Mouse (Mus musculus) urinary bladder, postnatal 4 days (tissue): ENCODE measurements around the gene Tmem53.

Experiments
- DNase-seq, 2 experiments: peaks; one replicate each; pipeline ENCODE4 v3.0.0; 2021 to 2022; ENCODE audit warnings: low spot score in 2 of 2

Gene Tmem53

DNA sequence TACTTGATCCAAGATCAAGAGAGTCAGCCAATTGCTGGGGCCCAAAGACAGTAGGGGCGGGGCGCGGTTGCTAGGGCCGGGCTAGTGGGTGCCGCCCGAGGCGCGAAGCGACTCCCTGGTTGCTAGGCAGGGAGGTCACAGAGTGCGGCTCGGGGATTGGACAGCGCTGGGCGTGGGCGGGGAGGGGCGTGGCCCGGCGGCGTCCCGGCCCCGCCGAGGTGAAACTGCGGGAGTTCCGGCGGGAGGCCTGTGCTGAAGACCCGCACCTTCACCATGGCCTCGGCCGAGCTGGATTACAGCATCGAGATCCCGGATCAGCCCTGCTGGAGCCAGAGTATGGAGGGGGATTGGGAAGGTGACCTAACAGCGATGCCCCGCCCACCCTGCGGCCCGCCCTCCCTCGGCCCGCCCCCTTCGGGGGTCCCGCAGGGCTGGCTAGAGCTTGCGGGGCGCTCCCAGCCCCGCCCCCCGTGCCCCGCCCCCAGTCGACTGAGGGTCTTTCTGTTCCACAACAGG, at the start of gene Tmem53, which contains the start of gene Armh1:
TSS of gene Tmem53 (plus strand) at position 151 of the 516 bp plus-strand sequence.
TSS of gene Armh1 (minus strand) at position 325 of the 516 bp plus-strand sequence.
- peak; percentile 92 for DNase-seq

DNA sequence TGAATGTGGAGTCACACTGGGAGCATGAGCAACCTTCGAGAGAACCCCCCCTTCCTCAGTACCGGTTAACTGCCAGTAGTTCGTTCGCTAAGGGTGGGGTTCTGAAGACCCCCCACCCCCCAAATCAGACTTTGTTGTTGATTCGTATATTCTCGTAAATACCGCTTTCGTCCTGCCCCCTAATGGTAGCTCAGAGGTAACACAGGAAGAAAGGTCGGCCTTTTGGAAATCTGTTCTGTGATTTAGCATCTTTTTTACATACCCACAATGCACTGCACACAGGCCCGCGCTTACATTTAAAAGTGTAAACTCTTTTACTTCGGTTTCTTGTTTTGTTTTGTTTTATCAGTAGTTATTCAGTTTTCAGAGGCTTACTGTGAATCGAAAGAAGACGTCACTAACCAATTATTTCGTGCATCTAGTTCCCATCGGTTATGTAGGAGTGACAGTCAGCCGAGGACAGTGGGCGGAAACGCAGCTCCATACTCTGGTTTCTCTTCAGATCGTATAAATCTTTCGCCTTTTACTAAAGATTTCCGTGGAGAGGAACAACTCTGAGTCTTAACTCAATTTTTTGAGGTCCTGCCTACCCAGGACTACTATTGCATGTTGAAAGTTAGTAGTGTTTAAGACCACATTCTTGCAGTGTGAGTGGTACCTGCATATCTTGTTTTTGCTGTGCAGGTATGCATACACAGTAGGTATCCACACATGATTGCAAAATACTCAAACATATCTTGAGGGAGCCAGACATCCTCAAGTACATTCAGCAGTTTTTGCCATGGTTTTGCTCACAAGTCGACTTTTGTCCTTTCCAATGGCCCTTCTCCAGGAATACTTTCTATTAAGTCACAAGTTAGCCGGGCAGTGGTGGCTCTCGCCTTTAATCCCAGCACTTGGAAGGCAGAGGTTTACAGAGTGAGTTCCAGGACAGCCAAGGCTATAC, 49.4 kb upstream of the Tmem53 start:
- DNase-seq, result no peak

DNA sequence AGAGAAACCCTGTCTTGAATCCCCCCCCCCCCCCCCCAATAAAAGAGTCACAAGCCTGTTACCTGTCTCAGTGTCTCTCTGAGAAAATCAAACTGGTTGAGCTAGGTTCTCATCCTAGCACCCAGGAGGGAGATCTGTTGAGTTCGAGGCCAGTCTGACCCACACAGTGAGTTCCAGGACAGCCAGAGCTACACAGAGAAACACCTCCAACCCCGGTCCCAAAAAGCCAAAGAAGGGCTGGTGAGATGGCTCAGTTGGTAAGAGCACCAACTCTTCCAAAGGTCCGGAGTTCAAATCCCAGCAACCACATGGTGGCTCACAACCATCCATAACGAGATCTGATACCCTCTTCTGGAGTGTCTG, 48.8 kb upstream of the Tmem53 start:
- DNase-seq, result no peak

DNA sequence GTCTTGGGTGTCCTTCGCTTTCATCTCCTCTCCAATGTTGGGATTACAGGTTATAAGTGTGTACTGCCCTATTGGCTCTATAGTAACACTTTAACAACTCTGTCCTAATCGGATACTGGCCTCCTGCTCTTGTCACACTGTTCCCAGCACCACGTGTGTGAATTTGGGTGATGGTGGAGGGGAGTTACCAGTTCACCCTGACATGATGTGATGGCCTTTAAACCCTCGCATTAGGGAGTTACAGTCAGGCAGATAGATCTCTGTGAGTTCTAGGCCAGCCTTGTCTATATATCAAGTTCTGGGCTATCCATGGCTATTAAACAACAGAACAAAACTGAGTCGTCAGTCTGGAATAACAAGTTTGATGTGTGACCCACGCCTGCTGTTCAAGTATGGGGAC, 42.2 kb upstream of the Tmem53 start:
- DNase-seq, result no peak

DNA sequence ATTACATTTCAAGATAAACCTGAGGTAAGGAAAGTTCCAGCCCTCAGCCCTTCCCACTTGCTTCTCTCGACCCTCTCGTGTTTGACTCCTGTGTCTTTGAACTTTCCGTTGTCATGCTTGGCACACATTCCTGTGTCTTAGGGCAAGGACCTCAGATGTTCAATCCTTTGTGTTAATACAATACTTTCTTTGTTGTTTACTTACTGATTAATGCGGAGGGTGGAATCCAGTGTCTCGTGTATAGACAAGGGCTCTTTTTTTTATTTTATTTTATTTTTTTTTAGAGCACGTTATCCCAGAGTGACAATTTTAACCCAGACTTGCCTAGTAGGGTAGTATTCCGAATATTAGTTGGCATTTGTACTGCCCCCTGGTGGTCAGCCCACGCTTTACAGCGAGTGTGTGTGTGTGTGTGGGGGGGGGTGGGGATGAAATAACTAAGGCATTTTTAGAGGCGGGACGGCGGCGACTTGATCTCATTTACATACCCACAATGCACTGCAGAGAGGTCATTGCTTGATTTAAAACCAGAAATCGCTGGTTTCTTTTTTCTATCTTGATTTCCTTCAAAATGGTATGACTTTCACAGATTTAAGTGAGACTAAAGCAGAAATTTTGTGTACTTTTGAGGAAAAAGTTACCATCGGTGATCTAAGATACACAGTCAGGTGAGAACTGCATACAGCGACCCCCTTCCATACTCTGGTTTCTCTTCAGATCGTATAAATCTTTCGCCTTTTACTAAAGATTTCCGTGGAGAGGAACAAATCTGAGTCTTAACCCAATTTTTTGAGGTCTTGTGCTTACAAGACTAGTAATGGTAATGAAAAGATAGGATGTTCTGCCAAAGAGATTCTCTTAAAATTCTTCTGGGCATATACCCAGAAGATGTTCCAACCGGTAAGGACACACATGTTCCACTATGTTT, 41.3 kb upstream of the Tmem53 start:
- peak; percentile 66 to 88 for DNase-seq

DNA sequence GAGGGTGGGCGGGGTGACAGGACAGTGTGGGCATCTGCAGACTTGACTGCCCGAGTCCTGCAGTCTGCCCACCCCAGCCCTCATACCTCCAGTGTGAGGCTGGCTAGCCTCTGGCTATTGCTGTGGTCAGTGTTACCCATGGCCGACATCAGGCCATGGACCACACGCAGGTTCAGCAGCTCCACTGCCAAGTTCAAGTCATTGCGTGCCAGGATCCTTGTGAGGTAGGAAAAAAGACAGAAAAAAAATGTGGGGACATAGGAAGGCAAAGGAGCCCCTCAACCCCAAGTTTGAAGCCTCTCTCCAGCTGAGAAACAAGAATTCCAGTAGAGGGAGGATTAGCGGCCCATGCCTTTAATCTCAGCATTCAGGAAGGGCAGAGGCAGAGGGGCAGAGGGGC, 37.5 kb upstream of the Tmem53 start:
- DNase-seq, result no peak

DNA sequence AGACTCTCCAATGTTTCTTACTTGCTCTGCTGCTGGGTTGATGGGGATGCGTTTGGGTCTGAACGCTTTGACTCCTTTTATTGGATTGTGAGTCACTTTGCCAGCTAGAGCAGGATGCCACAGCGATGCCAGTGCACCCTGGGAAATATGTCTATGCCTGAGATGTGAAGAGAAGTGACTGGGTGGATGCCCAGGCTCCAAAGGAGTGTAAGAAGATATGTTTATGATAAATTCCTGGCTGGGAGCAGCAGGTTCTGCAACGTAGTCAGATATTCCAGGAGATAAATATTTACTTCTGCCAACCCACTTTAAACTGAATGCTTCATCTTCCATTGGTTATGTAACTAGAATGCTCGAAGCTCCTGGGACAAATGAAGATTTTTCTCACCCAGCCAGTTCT, 34.7 kb upstream of the Tmem53 start:
- DNase-seq, result no peak

DNA sequence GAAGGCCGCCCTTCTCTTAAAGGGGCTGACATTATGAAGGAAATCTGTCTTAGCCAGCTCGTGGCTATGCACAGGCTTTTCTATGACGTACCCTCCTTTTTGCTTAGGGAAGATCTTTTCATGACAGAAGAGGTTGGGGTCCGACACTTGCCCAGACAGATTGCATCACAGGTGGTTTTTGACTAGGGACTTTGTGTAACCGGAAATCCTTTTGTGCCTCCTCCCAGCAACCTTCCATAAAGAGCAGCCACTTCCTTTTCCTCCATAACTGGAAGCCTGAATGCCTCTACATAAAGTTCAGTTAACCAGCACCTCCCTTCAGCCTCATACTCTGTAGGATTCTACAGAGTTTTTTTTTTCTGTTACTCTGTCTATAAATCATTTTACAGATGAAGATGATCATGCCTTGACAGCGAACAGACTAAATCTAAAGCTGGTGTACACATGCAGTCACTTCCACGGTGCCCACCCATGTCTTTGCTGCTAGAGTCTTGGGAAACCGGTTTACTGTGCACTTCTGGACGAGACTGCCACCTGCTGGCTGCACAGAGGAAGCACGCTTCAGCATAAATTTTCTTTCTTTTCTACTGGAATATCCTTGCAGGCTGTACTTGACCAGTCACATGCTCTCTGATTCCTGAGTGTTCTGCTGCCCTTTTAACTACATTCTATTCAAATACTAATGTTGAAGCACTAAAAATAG, 33.1 kb upstream of the Tmem53 start:
- DNase-seq, result no peak

DNA sequence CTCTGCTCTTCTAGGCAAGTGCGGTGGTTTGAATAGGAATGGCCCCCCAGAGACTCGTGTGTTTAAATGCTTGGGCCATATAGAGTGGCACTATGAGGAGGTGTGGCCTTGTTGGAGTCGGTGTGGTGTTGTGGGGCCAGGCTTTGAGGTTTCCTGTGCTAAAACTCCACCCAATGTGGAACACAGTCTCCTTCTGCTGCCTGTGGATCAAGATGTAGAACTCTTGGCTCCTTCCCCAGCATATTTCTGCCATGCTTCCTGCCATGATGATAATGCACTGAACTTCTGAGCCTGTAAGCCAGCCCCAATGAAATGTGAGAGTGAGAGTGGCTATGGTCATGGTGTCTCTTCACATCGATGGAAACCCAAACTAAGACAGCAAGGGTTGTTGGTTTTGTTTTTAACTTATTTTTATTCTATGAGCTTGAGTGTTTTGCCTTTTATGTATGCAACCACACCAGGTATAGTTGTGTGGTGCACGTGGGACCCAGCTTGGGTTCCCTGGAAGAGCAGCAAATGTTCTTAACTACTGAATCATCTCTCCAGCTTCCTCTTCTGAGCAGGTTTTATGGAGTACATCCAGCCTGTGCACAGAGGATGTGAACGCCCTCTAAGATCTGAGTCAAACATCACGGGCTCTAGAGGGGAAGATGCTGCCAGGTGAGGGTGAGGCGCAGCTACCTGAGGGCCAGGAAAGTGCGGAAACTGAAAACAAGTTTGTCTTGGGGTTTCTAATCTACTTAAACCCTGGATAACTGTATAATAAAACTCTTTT, 30.8 kb upstream of the Tmem53 start:
- no peak for DNase-seq

DNA sequence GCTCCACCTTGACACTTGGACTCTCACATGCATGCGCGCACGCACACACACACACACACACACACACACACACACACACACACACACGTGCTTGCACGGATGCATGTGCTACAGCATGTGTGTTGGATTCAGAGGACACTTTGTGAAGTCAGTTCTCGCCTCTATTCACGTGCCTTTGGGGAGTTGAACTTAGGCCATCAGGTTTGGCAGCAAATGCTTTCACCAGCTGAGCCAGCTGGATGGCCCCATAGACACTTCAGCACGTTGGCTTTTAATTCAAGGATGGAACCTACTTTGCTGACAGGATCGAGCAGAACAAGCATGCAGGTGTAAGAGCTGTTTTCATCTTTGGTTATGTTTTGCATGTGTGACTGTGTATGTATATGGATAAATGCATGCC, 29.9 kb upstream of the Tmem53 start:
- no peak for DNase-seq

DNA sequence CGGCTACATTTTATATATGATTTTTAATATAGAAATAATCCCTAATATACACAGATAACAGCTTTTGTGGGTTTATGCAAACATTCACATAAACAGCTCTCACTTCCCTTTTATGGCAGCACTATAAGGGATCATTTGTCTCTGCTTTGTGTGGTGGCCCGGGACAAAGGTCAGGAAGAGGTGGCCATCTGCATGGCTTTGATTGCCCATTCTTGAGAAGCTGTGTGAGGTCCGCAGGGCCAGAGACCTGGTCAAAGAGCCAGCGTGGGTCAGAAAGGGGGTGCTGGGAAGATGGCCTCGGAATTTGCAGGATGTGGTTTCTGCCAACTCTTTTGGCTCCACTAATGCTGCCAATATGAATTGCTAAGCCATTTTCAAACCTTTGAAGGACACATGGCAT, 28.8 kb upstream of the Tmem53 start:
- DNase-seq, result no peak

DNA sequence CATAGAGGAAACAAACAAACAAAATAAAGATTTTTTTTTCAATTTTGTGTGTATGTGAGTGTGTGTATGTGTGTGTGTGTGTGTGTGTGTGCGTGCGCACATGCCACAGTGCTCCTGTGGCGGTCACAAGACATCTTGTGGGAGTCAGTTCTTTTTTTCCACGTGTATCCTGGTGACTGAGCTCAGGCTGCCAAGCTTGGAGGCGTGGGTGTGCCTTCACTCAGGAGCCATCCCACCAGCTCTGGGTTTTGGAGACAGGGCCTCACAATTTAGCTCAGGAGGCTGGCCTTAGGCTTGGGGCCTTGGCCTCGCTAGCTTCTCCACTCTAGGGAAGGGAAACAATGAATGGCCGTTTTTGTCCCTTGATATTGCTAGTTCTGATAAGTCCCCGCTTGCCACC, 27.6 kb upstream of the Tmem53 start:
- no peak for DNase-seq

DNA sequence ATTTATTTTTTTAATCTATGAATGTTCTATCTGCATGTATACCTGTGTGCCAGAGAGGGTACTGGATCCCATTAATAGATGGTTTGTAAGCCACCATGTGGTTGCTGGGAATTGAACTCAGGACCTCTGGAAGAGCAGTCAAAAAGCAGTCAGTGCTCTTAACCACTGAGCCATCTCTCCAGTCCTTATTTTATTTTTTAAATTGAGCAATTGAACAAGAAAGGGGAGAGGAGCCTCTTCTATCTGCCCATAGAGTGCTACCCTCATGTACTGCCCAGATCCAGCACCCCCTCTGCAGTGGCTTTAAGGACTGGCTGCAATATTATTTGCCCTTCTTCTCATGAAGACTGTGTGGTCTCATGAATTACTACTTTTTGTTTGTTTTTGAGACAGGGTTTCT, 26.5 kb upstream of the Tmem53 start:
- no peak for DNase-seq

DNA sequence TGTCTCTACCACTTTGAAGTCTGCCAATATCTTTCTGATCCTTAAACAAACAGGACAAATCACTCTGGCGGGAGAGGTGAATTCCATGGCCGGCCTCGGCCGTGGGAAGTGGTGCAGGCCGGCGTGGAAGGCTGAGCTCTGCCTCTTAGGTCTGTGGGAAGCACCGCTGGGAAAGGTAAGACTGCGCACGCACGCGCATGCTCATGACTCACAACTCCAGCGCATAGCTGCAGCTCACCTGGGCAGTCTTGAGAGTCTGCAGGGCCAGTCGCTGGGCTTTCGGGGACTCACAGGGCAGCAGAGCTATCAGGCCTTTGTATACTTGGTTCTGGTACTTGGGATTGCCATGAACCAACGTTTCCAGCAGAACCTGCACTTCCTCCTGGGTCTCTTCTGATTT, 22.2 kb upstream of the Tmem53 start:
- DNase-seq, result no peak

DNA sequence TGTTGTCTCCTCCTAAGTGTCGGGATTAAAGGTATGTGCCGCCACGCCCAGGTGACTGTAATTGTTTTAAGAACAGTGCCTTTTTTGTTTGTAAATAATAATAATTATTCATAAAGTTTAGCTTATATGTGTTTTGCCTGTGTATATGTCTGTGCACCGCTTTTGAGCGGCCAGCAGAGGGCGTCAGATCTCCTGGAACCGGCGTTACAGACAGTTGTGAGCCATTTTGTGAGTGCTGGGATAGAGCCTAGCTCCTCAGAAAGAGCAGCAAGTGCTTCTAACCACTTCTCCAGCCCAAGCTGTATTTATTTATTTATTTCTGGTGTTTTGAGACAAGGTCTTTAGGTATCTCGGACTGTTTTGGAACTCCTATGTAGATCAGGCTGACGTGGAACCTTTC, 21.4 kb upstream of the Tmem53 start:
- DNase-seq, result no peak

DNA sequence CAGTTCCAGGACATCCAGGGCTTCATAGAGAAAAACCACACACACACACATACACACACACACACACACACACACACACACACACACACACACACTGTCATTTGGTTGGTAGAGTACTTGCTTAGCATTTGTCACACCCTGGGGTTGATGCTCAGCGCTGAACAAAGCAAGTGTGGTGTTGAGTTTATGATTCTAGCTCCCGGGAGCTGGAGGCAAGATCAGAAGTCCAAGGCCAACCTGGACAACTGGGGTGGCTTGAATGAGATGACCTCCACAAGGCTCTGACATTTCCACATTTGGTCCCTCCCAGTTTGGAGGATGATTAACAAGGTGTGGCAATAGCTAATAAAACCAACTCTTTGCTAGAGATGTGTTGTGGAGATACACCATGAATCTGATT, 20.5 kb upstream of the Tmem53 start:
- no peak for DNase-seq

DNA sequence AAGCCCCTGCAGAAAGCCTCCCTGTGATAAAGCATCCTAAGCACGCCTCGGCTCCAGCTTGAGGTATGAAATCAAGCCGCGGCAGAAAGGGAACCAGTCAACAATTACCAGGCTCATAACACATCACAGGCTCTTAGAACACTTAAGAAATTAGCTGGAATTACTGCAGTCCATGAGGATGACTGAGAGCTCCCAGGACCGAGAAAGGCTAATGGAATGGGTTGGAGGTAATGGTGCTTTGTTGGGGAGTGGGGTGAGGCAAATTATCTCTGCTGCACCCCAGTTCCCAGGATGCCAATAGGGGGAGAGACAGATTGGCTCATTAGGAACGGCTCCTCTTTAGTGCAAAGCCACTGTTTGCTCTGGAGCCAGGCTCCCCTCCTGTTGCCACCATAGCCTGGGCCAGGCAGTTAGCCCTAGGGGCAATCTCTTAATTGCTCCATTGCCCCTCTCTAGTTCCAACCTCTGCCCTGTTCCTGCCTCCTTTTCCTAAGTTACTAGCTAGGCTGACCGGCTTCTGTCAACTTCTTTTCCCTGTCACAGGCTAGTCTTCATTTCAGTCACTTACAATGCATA, 17.5 kb upstream of the Tmem53 start:
- DNase-seq, result no peak

DNA sequence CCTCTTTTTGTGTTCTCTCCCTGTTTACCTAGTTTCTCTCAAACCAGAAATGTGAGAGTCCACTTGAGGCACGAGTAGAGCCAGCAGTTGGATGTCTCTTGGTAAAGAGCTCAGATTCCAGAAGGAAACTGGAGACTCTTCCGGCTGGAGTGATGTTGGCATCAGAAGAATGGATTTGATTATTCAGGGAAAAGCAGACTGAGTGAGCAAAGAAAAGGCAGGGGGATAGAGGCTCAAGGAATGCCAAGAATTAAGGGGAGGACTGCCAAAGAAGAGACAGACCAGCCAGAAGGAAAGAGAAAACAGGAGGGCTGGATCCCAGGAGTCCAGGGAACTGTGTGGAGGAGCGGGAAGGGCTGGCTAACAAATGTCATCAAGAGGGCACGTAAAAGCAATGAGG, 15.9 kb upstream of the Tmem53 start:
- no peak for DNase-seq

DNA sequence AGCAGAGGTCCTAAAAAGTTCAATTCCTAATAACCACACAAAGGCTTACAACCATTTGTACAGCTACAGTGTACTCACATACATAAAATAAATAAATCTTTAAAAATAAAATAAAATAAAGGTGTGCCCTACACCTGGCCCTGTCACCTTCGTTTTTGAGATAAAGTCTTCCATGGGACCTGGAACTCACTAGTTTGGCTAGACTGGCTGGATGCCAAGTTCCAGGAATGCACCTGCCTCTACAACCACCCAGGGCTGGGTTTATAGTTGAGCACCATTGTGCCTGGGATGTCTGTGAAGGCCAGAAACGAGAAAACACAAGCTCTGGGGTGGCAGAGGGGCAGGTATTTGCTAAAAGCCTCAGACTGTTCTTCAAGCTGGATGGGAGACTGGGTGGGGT, 12.6 kb upstream of the Tmem53 start:
- no peak for DNase-seq

DNA sequence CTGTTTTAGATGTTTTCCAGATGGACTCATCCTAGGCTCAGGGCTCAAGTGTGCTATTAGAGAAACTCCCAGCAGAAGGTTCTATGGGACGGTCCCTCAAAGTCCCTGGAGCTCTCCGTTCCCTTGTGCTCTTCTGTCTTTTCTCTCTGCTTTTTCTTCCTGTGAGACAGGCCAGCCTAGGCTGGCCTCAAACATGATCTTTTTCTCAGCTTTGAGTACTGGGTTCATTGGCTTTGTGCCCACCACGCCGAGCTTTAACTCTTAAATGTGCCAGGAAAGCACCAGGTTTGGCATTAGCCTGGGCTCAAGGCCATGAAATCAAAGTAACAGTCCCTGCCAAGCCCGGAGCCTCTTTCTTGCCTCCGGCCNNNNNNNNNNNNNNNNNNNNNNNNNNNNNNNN, 10.9 kb upstream of the Tmem53 start:
- no peak for DNase-seq

DNA sequence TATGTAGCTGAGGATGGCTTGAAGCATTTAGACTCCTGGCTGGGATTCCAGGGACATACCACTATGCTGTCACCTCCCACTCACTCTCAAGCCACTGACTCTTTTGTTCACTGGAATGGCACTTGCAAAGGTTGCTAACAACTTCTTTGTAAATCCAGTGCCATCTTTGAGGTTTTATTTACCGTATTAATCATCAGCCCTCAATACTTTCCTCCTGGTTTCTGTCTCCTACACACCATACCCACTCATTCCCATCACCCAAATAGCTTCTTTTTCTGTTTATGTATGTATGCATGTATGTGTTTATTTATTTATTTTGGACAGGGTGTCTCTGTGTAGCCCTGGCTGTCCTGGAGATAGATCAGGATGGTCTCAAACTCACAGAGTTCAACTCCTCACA, 769 bp upstream of the Tmem53 start:
- DNase-seq, result no peak
